Mouse (Mus musculus) regulatory T cell (primary cell): ENCODE results near the gene Lrrc26.
"Not testable (repeated sequence)": the region's sequence is repeated elsewhere in the genome, so short reads cannot be mapped to it uniquely, and the experiment has no call there.

Experiments used
- in situ Hi-C: fragments of 300-600 bp; cut with MboI, MseI; formaldehyde crosslinking; loops from one replicate; pipeline ENCODE4 v1.15.1; 2025; ENCODE audit warnings: high pct_unique_total_duplicates

Lrrc26 gene

DNA sequence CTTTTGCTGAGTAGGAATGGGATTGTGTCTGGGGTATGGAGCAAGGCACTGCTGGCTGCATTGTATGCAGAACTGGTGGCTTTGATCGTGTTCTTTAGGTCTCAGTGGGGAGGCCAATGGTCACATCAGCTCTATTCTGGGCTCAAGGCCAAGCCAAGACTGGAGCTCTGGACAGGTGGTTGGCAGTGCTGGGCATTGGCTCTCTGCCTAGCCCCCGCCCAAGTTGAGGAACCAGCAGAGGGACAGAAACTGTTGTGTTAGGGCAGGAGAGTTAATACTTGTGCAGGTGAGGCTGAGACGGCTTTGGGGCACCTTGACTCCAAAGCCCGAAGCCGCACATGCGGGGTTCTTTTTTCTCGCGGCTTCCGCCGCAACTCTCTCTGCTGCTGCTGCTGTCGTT lies at the start of gene Lrrc26:
Lrrc26 (plus strand) TSS at position 265 of the 400 bp plus-strand sequence.
- in situ Hi-C loops: no loop called here

DNA sequence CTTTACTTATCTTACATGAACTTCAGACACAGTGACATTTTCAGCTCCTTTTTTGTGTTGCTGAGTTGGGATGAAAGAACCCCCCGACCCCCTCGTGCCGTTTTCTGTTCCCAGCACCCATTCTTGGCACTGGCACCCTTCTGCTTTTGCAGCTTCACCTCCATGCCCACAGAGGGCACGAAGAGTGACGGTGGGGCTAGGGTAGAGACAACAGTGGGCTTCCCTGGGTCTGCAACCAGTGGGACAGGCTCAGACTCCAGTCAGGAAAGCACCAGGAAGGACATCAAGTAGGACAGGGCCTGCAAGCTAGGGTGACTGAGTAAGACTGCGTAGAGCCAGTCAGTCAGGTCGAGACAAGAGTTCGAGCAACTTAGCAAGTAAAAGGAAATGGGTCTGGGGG lies 49.4 kb upstream of the Lrrc26 start:
- in situ Hi-C loops: no loop called here

DNA sequence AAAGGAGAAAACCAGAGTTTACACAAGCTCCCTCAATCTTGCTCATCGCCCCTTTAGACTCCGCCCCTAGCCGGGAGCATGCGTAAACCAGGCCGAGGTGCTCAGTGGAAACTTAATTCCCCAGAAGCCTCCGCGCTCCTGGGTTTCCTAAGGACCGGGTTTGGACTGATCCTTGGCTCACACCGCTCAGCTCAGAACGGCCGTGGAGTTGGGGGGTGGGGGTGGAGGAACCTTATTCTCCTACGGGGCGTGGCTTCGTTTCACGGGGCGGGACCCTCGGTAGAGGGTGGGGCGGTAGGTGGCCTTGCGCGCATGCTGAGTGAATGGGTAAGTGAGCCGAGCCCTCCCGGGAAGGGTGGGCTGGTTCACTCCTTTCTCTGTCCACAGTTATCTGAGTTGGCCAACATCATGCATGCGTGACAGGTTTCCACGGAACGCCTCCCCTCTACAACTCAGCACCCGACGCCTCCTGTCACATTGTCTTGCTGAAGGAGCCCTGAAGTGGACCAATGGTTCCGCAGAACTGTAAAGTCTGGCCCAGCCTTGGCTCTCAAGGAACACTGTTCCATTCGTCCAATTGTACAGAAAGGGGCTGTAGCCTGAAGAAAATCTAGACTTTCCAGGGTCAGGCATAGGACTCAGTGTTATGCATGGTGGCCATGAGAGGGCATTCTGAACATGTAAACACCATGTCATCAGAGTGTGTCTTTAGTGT lies 48.8 kb upstream of the Lrrc26 start:
- in situ Hi-C loops: no loop called here

DNA sequence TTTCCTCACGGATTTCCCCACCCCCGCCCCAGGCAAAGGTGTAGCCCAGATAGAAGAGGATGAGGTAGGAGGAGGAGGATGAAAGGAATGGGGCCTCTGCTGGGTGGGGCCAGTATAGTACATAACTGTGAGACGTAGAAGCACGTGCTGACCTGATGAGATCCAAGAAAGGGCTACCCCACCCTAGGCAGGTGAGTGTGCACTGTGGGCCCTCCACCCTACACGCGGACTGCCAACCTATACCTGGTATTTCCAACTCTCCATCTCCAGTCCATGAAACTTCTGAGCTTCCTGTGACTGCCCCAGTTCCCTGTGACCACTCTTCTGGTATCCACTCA lies 48.3 kb upstream of the Lrrc26 start:
- in situ Hi-C loops: no loop called here

DNA sequence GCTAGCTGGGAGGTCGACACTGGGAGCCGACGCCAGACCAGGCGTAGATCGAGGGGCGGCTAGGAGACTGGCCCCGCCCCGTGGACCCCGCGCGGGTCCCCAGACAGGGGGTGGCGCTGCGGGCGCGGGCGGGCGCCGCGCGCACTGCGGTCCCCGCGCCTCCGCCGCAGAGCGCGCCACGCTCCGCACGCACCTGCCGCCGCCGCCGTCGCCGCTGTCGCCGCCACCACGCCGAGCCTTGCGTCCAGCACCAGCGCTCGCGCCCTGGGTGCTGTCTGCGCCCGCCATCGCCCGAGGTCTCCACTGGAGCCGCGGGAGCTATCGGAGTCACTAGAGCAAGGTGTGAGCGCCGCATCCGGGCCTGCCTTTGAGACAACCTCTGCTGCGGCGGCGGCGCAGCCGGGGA lies 47.6 kb upstream of the Lrrc26 start, which contains the start of the genes Rnf208 and Cysrt1:
Rnf208 (plus strand) TSS at position 155 of the 406 bp plus-strand sequence.
Cysrt1 (minus strand) TSS at position 352 of the 406 bp plus-strand sequence.
- in situ Hi-C loops: no loop called here

DNA sequence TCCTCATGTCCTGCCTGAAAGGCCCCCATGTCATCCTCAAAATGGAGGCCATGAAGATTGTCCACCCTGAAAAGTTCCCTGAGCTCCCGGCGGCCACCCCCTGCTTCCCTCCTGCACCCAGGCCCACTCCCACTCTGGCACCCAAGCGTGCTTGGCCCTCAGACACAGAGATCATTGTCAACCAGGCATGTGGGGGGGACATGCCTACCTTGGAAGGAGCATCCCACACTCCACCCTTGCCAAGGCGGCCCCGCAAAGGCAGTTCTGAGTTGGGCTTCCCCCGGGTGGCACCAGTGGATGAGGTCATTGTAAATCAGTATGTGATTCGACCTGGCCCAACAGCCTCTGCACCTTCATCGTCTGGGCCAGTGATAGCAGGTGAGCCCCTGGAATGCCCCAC lies 46.4 kb upstream of the Lrrc26 start:
- in situ Hi-C loops: no loop called here

DNA sequence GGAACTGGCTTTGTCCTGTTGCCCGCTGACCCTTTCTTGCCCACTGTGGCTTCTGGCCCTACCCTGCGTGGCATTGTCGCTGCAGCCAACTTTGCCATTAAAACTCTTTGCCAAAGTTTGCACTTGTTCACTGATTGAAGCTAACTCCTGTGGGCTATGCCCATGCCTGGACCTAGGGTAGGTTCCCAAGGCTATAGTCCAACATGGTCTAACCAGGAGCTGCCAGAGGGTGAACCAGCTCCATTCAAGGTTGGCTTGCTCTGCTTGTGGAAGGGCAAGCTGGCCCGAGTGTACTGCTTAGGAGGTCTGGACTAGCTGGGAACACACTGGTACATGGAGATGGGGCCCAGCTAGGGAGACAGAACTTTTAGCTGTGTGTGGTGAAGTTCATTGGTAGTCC lies 45.6 kb upstream of the Lrrc26 start:
- in situ Hi-C loops: no loop called here

DNA sequence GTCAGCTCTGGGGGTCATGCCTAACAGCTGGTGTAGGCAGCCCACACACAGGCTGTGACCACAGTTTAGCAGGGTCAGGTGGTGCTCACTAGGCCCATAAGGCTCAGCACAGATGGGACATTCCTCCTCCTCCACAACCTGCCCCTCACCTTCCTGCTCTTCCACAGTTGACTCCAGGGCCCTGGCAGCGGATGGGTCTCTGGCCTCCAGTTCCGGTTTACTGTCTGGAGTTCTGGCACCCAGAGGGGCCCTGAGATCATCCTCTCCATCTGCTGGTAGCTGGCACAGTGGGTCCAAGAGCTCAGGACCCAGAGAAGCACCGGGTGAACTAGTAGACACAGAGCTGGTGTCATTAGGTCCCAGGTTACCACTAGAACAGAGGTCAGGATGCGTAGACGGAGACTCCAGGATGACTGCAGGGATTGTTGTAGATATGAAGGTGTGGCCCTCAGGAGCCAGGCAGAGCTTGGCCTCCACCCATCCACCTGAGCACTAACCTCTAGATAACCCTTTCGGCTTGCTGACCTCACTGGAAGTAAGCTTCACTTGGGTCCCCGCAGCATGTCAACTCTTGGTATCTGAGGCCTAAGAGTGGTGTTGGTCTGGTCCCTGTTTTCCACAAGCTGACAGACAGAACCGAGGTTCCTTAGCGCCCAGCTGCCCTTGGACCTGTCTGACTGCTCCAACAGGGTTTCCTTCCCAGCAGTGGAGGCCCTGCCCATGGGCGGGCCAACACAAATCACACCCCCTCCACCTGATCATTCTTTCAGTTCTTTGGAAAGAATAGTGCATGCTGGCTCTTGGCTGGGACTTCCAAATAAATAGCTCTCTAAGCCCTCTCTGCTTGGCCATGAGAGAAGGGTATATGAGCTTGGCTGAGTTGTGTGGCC lies 43.3 kb upstream of the Lrrc26 start, which contains the start of gene AL732309.1:
AL732309.1 (minus strand) TSS at position 681 of the 890 bp plus-strand sequence.
- in situ Hi-C loops: no loop called here

DNA sequence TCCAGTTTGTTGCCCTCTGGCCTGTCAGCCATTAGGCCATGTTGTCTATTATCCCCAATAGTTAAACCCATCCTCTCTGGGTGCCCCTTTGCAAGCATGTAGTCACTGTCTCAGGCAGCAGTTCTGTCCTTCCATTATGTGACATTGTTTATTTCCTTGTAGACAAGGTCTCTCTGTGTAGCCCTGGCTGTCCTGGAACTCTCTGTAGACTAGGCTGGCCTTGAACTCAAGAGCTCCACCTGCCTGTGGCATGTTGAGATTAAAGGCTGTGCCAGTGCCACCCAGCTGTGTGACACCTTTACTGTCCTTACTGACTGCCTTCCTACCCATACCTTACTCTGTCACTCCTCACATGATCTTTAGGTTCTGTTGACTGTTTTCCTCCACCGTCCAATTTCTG lies 37.4 kb upstream of the Lrrc26 start:
- in situ Hi-C loops: no loop called here

DNA sequence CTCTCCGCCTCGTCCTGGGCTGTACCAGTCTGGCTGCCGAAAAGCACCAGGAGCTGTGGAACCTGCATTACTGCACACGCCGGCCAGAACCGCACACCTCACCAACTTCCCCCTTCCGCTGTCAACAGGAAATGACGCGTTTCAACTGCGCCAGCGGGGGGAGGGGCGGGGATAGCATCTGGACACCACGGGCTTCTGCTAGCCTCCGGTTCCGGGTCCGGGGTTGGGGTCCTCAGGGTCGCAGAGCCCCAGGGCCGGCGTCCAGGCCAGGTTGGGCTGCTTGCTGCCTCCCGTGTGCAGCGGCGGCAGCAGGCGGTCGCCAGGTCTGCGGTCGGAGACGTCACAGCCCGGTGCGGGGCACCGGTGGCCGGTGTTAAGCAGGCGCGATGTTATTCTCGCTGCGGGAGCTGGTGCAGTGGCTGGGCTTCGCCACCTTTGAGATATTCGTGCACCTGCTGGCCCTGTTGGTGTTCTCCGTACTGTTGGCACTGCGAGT lies 34.4 kb upstream of the Lrrc26 start, which contains the start of gene Tmem203:
Tmem203 (plus strand) TSS at position 156 of the 496 bp plus-strand sequence.
- in situ Hi-C loops: no loop called here

DNA sequence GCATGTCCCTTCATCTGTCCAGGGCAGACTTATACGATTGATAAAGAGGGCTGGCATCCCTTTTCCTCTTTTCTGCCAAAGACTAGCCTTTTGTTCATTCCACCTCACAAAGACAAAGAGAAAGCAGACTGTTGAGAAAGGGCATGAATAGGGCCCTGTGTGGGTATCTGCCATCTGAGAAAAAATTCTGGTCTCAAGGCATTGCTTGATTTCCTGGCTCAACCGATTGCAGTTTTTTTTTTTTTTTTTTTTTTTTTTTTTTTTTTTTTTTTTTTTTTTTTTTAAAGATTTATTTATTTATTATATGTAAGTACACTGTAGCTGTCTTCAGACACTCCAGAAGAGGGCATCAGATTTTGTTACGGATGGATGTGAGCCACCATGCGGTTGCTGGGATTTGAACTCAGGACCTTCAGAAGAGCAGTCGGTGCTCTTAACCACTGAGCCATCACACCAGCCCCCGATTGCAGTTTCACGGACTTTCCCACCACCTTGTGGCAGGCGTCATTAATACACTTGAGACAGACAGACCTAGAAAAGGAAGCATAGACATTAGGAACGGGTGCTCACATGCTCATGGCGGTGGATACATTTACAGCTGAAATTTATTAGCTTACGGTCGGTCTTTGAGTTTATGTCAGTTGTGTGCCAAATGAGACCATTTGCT lies 33.1 kb upstream of the Lrrc26 start:
- in situ Hi-C loops: not testable (repeated sequence)

DNA sequence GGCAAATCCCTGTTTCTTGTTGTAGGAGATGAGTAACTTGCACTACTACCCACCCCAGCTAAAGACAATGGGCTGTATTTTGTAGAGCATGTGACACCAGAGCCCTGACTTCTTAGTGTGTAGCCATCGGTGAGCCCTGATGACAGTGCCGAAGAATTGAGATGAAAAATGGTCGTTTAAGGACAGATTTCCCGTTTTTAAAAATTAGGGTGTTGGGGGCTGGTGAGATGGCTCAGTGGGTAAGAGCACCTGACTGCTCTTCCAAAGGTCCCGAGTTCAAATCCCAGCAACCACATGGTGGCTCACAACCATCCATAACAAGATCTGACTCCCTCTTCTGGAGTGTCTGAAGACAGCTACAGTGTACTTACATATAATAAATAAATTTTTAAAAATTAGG lies 32.5 kb upstream of the Lrrc26 start:
- in situ Hi-C loops: not testable (repeated sequence)

DNA sequence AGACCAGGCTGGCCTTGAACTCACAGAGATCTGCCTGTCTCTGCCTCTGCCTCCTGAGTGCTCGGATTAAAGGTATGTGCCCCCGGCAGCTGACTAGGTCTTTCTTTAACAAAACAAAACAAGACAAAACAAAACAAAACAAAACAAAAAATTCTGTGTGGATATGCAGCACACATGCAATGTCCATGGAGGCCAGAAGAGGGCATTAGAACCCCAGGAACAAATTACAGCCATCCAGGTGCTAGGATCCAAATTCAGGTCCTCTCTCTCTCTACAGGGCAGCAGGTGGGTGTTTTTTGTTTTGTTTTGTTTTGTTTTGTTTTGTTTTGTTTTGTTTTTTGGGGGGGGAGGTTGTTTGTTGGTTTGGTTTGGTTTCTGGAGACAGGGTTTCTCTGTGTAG lies 30.8 kb upstream of the Lrrc26 start:
- in situ Hi-C loops: no loop called here

DNA sequence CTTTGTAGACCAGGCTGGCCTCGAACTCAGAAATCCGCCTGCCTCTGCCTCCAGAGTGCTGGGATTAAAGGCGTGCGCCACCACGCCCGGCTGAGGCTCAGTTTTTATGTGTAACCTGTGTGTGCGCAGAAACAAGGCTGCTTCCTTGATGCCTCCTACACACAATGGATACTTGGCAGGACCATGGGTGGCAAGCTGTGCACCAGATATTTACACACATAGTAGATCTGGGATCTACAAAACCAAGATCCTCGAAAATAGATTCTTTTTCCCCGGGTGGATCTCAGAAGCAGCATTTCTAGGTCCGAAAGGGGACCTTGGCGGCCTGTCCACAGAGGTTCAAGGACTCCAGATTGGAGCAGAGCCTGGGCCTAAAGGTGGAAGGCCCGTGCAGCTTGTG lies 27.8 kb upstream of the Lrrc26 start:
- in situ Hi-C loops: no loop called here

DNA sequence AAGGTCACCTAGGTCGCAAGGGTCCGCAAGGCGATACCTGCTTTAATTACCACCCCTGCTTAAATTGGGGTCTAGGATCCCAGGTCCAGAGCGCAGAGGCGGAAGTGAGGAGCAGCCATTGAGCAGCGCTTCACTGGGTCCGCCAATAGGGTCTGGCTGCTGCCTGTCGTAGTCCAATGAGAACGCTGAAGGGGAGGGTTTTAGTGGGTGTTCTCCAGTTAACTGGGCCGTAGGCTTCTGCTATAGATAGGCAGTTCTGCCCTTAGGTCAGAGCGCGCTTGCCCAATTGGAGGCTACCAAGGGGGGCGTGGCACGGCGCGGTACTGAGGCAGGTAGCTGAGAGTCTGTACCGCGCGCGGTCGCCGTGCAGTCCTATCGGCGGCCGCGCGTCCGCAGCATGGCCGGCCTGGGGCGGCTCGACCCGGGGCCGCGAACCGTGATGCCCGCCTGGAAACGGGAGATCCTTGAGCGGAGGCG lies 27.4 kb upstream of the Lrrc26 start, which contains the start of gene Tprn:
Tprn (plus strand) TSS at position 328 of the 477 bp plus-strand sequence.
- in situ Hi-C loops: no loop called here

DNA sequence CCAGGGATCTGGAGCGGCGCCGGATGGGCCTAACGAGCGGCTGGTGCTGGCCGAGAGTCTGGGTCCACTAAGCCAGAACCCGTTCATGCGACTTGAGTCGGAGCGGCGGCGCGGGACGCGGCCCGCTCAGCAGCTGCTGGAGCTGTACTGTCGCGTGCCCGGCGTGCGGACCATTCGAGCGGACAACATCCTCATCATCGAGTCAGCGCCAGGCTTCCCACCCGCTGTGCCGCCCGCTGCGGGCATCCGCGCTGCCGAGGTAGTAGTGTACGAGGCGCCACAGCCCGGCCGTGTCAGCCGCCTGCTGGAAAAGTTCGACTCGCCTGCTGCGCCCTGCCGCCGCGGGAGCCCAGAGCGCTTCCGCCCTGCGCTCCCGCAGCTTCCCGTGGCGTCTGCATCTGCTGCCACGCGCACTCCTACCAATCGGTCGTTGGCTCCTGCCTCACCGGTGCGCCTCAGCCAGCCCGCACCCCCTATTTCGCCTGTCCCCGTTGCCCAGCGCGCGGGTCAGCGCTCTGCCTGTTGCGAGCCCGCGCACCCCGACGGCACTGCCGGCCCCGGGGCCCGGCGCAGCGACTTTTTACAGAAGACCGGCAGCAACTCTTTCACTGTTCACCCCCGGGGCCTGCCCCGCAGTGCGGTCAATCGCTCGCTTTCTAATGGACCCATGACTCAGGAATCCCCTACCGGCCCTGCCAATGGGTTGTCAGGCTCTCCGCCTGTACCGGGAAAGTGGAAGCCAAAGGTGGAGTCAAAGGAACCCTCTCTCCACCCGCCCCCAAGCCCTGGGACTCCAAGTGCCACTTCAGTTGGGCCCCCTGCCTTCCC lies 26.7 kb upstream of the Lrrc26 start:
- in situ Hi-C loops: no loop called here

DNA sequence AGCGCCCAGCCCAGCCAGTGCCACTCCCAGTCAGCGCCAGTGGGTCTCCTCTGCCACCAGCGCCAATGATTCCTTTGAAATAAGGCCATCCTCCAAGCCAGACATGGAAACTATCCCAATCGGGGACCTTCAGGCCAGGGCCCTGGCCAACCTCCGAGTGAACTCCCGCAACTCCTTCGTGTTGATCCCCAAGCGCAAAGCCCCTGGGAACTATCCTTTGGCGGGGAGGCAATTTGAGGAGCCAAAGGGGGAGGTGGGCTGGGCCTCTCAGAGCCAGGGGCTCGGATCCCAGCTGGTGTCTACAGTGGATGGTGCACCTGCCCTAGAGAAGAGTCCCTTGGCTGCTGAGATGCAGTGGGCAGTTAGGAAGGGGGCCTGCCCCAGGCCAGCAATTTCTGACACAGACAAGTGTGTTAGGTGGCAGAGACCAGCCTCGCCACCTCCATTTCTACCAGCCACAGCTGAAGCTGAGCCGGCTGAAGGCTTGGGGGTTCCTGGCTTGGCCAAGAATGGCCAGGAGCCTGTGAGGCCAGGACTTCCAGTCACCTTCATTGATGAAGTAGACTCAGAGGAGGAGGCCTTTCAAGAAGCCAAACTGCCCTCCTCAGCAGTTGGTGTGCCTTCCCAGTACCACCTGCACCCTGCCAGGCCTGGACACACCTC lies 26.0 kb upstream of the Lrrc26 start:
- in situ Hi-C loops: no loop called here

DNA sequence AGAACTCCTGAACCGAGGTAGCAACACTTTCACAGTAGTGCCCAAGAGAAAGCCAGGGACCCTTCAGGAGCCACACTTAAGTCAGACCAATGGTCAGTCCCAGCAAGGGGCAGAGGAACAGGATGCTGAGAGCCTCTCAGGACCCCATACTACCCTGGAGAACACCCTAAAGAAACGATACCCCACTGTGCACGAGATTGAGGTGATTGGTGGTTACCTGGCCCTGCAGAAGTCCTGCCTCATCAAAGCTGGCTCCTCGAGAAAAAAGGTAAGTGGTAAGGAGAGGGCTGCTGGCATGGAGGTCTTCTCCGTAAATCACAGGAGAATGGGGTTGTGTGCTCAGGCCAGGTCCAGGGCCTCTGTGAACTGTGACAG lies 25.4 kb upstream of the Lrrc26 start:
- in situ Hi-C loops: no loop called here

DNA sequence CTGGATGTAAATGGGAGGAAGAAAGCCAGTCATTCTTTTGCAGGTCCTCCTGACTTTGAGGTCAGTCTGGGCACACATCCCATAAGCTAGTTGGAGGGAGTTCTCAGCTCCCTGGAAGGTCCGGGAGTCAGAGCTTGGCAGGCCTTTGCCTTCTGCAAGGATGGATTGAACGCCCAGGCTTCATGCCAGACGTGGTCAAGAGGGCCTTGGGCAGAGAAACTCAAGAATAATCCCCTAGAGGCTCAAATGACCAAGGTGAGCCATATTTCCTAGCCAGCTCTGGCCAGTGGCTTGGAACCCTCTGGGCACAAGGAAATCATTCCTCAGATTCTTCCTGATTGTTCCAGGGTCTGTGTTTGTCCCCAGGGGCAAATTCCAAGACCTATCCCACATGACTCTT lies 24.9 kb upstream of the Lrrc26 start:
- in situ Hi-C loops: no loop called here

DNA sequence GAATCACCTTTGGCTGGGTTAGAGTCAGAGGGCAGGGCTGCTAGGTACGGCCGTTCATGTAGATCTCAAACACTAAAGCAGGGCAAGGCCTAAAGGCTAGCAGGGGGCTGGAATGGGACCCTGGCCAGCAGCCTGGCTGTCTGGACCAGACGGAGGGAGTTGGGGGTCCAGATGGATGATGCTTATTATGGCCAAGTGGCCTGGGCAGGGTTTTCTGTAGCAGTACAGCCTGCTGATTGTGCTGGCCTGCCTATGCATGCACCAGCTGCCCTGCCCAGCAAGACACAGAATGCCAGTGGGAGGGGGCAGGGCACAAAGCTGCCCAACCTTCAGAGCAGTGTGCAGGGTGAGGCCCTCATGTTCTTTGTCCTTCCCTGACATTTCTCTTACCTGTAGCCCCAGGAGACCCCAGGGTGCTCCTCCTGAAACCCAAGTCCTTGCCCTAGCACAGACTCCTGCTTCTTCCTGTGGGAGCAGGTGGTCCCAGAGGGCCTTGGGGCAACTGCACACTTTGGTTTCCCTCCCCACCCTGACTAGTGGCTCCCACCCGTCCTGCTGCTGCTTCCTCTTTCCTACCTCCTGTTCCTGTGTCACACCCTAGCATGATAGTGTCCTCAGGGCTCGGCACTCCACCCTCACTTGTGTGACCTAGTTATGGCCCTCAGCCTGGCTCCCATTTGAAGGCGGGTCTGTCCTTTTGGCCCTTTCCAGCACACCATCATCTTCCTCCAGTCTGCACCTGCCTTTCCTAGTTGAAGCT lies 23.6 kb upstream of the Lrrc26 start:
- in situ Hi-C loops: no loop called here
